Mouse (Mus musculus): ENCODE data around the gene Scube2.

GRCm38 (mm10) chr7:109849750-109850434 lies 15.6 kb downstream of the Scube2 start:
- TF ChIP-seq EP300 (IDR thresholded peaks at IDR 0.05) = no peak
- TF ChIP-seq CTCF (IDR thresholded peaks at IDR 0.05) = no peak

Measured in lung, postnatal 0 days (tissue).